Mouse (Mus musculus) midbrain, embryonic 12.5 days (tissue): ENCODE measurements around the gene Col18a1. TPM values are rescaled to one million over a fixed set of nuclear protein-coding genes. Genes with fewer than 3 reads are reported as not detected.

Experiments used
- ATAC-seq: fragments of 200-750 bp; cut with Nextera tagmentation; 2 replicates; pipeline ENCODE4 v1.8.0; 2017; ENCODE audit warnings: low read depth, moderate TSS enrichment, moderate library complexity; ENCODE audit not compliant: low FRiP score
- H3K27ac ChIP-seq: fragments of 300-500 bp; sonication (generic); replicated peaks from 2 replicates; pipeline ENCODE4 v1.5.1; 2016; ENCODE audit warnings: mild to moderate bottlenecking
- H3K27me3 ChIP-seq: fragments of 300-500 bp; sonication (generic); 2 replicates; pipeline ENCODE4 v1.6.1; 2016; ENCODE audit warnings: mild to moderate bottlenecking
- H3K36me3 ChIP-seq: fragments of 300-500 bp; sonication (generic); 2 replicates; pipeline ENCODE4 v1.6.1; 2016
- H3K4me1 ChIP-seq: fragments of 300-500 bp; sonication (generic); 2 replicates; pipeline ENCODE4 v1.6.1; 2016
- H3K4me2 ChIP-seq: fragments of 300-500 bp; sonication (generic); replicated peaks from 2 replicates; pipeline ENCODE4 v1.6.1; 2016; ENCODE audit warnings: mild to moderate bottlenecking, moderate library complexity
- H3K4me3 ChIP-seq: fragments of 300-500 bp; sonication (generic); 2 replicates; pipeline ENCODE4 v1.5.1; 2016; ENCODE audit warnings: mild to moderate bottlenecking
- H3K9ac ChIP-seq: fragments of 300-500 bp; sonication (generic); replicated peaks from 2 replicates; pipeline ENCODE4 v1.6.1; 2016; ENCODE audit warnings: mild to moderate bottlenecking, moderate library complexity
- H3K9me3 ChIP-seq: fragments of 300-500 bp; sonication (generic); 2 replicates; pipeline ENCODE4 v1.6.1; 2016; ENCODE audit warnings: mild to moderate bottlenecking
- WGBS: fragments of 180-500 bp; shearing (Covaris S2); methylation state at CpG from one replicate; pipeline ENCODE4 v1.1.7; 2016; 5-methylcytosine and 5-hydroxymethylcytosine counted together
- polyA plus RNA-seq: library from polyadenylated mRNA; unstranded; fragments of >200 nt; fragmentation: Nextera tagmentation; extraction: Ambion mirVana; gene quantifications from 2 replicates; pipeline ENCODE4 v1.2.1, GENCODE M21; 2016

Col18a1 gene
- polyA plus RNA-seq, 1 experiment from 2014 or later: 90.0 TPM

DNA sequence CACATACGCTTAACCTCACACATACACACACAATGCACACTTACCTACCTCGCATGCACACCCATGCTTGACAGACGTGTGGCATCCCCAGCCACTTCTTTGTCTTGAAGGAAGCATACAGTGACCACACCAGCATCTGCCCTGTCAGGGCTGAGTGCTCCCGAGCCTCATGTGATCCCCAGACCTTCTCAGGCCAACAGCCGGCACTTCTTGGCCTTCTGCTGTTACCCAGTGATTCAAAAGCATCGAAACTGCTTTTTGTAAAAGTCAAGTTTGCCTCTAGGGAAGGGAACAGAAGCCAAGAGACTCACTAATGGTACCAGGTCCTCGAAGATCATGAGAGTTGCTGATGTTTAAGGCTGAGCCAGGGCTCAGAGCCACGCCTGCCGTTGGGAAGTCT is 33.9 kb upstream of the Col18a1 start:
- whole genome bisulfite sequencing: 85% methylated on average over 9 of the region's 9 CpGs

DNA sequence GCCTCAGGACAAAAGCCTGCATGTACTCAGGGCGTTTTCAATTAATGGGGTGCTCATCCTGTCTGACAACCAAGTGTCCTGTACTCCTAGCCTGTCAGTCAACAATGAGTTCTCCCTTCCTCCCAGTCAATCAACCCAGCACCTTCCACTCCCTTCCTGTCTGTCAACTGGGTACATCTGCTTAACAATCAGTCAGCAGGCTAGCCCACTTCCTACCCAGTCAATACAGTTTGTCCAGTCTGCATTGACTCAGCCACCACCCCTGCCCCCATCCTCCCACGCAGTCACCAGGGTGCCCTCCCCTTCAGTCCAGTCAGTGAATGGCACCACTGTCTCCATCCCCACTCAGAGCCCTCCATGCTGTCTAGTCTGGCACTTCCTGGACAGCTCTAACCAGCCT is 32.9 kb upstream of the Col18a1 start:
- H3K4me3 ChIP-seq: no peak overlapping the region
- H3K27ac ChIP-seq: no peak overlapping the region
- H3K4me2 ChIP-seq: no peak overlapping the region
- ATAC-seq: no peak
- 89% methylated on average over 2 of the region's 2 CpGs for WGBS
- no peak overlapping the region for H3K9ac ChIP-seq
- no peaks in the 10 kb centered on the region for H3K9me3 ChIP-seq
- H3K27me3 ChIP-seq: 0 out of 2 replicates have a peak, but pooled peaks cover 4% of the 10 kb centered on the region
- no peaks in the 10 kb centered on the region for H3K36me3 ChIP-seq
- 0 out of 2 replicates have a peak, but pooled peaks cover 2% of the 10 kb centered on the region for H3K4me1 ChIP-seq

More for the DNA sequence above, 33.9 kb upstream of the Col18a1 start:
- no peak overlapping the region for H3K4me2 ChIP-seq
- peaks cover 10% of the 10 kb centered on the region for H3K4me1 ChIP-seq
- no peak overlapping the region for H3K4me3 ChIP-seq
- no peaks in the 10 kb centered on the region for H3K9me3 ChIP-seq
- H3K27me3 ChIP-seq: peaks cover 4% of the 10 kb centered on the region; the same call in 1 of the 2 replicates
- H3K27ac ChIP-seq: no peak overlapping the region
- no peak for ATAC-seq
- no peak overlapping the region for H3K9ac ChIP-seq
- H3K36me3 ChIP-seq: no peaks in the 10 kb centered on the region

DNA sequence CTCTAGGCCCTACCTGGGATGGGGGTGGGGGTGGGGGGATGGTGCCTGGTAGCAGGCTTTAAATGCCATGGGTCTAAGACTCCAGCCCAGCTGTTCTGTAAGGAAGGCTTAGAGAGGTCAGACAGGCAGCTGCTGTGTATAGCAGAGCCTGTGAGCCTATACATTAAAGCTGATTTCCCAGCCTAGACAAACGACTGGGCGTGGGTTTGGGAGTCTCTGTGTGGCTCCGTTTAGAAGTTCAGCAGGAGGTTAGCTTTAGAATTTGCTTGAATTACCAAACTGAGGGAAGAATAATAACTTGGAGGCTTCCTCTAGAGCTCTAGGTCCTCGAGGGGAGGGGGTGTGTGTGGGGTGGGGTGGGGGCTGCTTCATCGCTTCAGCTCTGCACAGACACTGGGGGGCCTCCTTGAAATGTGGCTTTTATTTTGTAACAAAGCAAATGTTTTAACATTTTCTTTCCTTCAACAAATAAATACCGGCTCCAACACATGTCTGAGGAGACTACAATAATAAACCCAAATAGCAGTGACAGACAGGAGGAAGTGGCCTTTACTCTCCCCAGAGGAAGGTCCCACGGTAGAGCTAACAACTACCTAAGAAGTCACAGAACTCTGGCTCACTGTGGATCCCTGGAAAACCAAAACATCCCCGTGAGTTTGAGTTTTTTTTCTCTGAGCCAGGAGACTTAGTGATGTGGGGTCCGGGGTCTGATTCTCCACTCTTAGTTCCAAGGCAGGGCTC is 31.3 kb upstream of the Col18a1 start:
- Histone ChIP-seq H3K9me3 (no peaks in the 10 kb centered on the region), H3K36me3 (no peaks in the 10 kb centered on the region), H3K4me3 (no peak overlapping the region), H3K27me3 (0 out of 2 replicates have a peak, but pooled peaks cover 4% of the 10 kb centered on the region), H3K4me1 (0 out of 2 replicates have a peak, but pooled peaks cover 2% of the 10 kb centered on the region), H3K27ac (peak overlapping the region; percentile 39; the same call in 1 of the 2 replicates), H3K9ac (no peak overlapping the region), H3K4me2 (no peak overlapping the region)
- no peak for ATAC-seq
- 24% methylated on average over 9 of the region's 9 CpGs for WGBS

DNA sequence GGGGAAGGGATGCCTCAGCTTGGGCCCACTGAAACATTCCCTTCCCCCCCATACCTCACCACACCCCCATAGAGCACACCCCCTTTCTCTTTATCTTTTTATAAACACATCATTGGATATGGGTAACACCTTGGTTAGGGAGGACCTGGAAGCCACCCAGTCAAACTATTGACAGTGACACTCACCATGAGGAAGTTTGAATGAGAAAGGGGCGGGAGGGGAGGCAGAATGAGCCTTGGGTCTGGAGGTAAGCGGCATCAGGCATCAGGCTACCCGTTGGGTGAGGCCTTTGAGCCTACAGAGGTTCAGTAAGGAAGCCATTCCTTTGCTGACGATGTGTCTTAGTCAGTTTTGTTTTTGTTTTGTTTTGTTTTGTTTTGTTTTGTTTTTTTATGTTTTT is 30.3 kb upstream of the Col18a1 start:
- no peak overlapping the region for H3K4me2 ChIP-seq
- WGBS: 80% methylated on average over 4 of the region's 4 CpGs
- H3K4me1 ChIP-seq: peaks cover 5% of the 10 kb centered on the region
- H3K36me3 ChIP-seq: no peaks in the 10 kb centered on the region
- peaks cover 8% of the 10 kb centered on the region; the same call in 1 of the 2 replicates for H3K27me3 ChIP-seq
- no peak overlapping the region for H3K4me3 ChIP-seq
- ATAC-seq: no peak
- H3K9ac ChIP-seq: no peak overlapping the region
- no peak overlapping the region for H3K27ac ChIP-seq
- no peaks in the 10 kb centered on the region for H3K9me3 ChIP-seq

DNA sequence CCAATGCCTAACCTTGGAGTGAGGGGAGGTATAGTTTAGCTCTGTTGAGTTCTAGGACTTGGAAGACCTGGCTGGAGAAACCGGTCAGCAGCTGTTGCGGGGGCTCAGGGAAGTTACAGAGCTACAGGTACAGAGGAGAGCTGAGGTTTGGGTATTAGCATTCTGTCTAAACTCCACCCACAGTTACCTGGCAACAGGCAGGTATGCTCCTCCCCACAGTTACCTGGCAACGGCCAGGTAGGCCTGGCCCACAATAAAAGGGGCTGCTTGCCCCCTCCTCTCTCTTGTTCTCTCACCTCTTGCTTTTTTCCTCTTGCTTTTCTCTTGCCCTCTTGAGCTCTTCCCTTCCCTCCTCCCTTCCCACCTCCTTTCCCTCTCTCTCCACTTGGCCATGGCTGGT is 29.8 kb upstream of the Col18a1 start:
- 93% methylated on average over 3 of the region's 3 CpGs for WGBS
- H3K4me3 ChIP-seq: no peak overlapping the region

DNA sequence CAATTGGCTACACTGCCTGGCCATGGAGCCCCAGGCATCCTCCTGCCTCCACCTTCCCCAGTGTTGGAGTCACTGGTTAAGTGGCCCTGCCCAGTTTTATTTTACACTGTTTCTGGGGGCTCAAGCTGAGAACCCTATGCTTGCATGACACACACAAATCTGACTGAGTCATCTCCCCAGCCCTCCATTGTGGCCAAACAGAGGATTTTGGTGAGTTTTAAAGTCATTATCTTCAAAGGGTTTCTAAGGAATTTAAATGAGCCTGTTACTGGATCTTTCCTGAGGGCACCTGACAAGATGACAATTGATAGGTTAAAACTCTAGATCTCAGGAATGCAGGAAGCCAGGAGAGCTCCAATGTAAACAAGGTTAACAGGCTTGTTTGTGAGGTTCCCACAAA is 27.1 kb upstream of the Col18a1 start:
- Histone ChIP-seq H3K9ac (no peak overlapping the region), H3K4me2 (no peak overlapping the region), H3K4me1 (peaks cover 21% of the 10 kb centered on the region), H3K27me3 (peaks cover 5% of the 10 kb centered on the region; the same call in 1 of the 2 replicates), H3K9me3 (no peaks in the 10 kb centered on the region), H3K36me3 (no peaks in the 10 kb centered on the region), H3K4me3 (no peak overlapping the region), H3K27ac (no peak overlapping the region)
- ATAC-seq: no peak

More for the DNA sequence above, 29.8 kb upstream of the Col18a1 start:
- no peak for ATAC-seq
- H3K4me1 ChIP-seq: peaks cover 11% of the 10 kb centered on the region
- no peak overlapping the region for H3K4me2 ChIP-seq
- H3K27me3 ChIP-seq: peaks cover 9% of the 10 kb centered on the region; the same call in 1 of the 2 replicates
- H3K9me3 ChIP-seq: no peaks in the 10 kb centered on the region
- no peaks in the 10 kb centered on the region for H3K36me3 ChIP-seq
- H3K9ac ChIP-seq: no peak overlapping the region
- H3K27ac ChIP-seq: no peak overlapping the region

DNA sequence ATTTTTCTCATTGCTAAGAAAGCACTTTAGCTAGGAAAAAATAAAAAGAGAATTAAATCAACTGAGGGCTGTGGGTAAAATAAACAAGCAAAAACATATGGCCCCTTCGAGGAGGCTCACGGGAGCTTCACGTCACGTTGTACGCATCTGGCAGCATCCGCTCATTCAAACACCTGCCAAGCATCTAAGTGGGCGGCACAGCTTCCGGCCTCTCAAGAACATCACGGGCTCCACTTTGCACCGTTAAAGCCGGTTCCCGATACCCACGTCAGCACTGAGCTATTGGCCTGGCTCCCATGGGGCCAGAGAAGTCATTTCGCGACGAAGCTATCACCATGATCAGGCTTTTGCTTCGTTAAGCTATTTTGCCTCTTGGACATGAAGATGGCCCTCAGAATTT is 26.4 kb upstream of the Col18a1 start:
- Histone ChIP-seq H3K27ac (no peak overlapping the region), H3K9me3 (no peaks in the 10 kb centered on the region), H3K4me3 (no peak overlapping the region), H3K4me1 (peaks cover 25% of the 10 kb centered on the region), H3K4me2 (no peak overlapping the region), H3K36me3 (no peaks in the 10 kb centered on the region), H3K27me3 (peaks cover 10% of the 10 kb centered on the region; the same call in 1 of the 2 replicates), H3K9ac (no peak overlapping the region)
- ATAC-seq: no peak
- WGBS: 87% methylated on average over 17 of the region's 17 CpGs

DNA sequence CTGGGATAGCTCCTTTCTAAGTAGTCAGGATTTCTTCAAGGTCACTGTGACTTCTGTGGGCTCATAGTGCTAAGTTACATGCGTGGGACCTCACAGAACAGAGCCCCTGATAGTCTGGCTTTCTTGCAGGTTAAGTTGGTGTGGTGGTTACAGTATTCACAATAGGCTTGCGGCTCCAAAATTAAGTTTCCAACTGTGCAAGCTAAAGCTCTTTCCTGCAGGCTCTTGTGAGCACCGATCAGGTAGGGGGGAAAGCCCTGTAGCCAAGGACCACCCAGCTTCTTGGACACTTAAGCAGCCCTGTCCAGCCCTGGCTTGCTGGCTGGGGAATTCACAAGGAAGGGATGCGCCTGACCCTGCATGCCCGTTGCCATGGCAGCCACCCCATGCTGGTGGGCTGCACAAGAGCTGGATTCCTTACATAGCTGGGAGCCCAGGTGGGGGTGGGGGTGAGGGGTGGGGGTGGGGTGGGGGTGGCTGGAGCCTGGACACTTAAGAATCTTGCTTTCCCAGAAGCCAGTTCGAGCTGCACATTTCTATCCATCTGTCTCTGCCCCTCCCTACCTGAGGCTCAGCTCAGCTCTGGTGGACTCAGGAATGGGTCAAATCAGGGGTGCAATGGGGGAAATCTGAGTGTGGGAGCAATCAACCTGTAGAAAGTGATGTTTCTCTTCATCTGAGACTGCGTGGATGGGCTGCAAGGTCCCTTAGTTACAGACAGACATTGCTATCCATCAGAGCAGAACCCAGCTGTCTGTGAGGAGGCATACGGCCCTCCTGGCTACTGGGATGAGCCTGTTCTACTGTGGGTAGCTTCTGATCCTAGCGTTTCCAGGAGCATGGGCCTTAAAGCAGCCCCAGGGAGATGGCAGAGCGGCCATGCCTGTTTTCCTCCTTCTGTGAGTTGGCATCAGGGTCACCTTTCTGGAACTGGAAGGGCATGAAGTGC is 24.9 kb upstream of the Col18a1 start:
- H3K9ac ChIP-seq: no peak overlapping the region

DNA sequence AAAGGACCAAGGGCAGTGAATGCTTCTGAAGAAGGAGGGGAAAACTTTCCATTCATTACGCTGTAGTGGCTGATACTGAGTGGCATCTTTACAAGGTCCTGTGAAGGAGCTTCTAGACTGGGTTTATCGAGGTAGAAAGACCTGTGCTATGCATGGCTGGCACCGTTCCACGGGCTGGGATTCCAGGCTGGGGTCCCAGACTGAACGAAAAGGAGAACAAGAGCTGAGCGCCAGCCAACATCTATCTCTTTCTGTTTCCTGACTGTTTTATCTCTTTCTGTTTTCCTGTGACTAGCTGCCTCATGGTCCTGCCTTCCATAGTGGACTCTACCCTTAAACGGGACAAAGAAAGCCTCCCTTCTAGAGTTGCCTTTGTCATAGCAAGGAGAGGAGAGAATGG is 21.1 kb upstream of the Col18a1 start:
- Histone ChIP-seq H3K9me3 (no peaks in the 10 kb centered on the region), H3K4me1 (peaks cover 25% of the 10 kb centered on the region), H3K27ac (no peak overlapping the region), H3K36me3 (no peaks in the 10 kb centered on the region), H3K4me2 (no peak overlapping the region), H3K4me3 (no peak overlapping the region), H3K9ac (no peak overlapping the region), H3K27me3 (peaks cover 10% of the 10 kb centered on the region; the same call in 1 of the 2 replicates)
- no peak for ATAC-seq
- 90% methylated on average over 7 of the region's 7 CpGs for WGBS

More for the DNA sequence above, 24.9 kb upstream of the Col18a1 start:
- WGBS: 14% methylated on average over 10 of the region's 10 CpGs
- no peaks in the 10 kb centered on the region for H3K9me3 ChIP-seq
- no peak overlapping the region for H3K4me3 ChIP-seq
- ATAC-seq: peak; percentile 83
- peaks cover 10% of the 10 kb centered on the region; the same call in 1 of the 2 replicates for H3K27me3 ChIP-seq
- H3K4me1 ChIP-seq: peaks cover 25% of the 10 kb centered on the region
- H3K36me3 ChIP-seq: no peaks in the 10 kb centered on the region
- peak overlapping the region; percentile 65 for H3K27ac ChIP-seq
- H3K4me2 ChIP-seq: peak overlapping the region; percentile 21; the same call in 1 of the 2 replicates

DNA sequence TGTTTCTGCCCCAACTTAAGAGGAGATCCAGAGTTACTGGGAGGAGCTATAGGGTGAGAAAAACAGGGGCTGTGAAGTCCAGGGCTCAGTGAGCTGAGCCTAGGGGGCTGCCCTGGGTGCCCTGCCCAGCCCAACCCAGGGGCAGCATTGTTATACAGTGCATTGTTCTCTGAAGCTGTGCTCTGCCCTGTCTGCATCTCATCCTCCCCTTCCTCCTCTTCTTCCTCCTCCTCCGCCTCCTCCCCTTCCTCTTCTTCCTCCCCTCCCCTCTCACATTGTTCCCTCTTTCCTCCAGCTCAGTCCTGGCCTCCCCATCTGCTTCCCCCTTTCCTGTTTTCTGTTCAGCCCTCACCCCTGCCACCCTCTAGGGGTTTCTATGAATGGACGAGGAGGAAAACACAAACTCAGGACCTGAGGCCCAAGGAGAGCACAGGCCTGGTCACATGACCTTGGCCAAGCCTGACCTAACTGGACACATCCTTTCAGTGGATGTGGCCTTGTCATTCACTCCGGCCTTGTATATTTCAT is 16.5 kb upstream of the Col18a1 start:
- Histone ChIP-seq H3K4me2 (no peak overlapping the region), H3K36me3 (no peaks in the 10 kb centered on the region), H3K9me3 (no peaks in the 10 kb centered on the region), H3K9ac (no peak overlapping the region), H3K4me3 (no peak overlapping the region), H3K4me1 (no peaks in the 10 kb centered on the region), H3K27me3 (no peaks in the 10 kb centered on the region), H3K27ac (no peak overlapping the region)
- 62% methylated on average over 3 of the region's 3 CpGs for WGBS
- no peak for ATAC-seq

DNA sequence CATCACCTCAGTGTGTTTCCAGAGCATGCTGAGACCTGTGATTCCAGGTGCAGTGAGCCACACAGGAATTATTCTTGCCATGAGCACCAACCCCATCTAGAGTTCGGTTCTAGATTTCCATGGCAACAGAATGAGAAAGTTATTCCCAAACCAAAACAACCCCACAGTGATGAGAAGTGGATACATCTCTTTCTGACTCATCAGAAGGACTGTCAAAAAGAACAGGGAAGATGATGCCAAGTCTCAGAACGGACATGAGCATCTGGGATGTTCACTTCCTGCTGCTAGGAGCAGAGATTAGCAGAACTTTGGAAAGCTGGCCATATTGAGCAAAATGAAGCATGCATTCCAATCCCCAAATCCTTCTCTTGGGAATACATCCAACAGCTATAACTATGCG is 13.8 kb upstream of the Col18a1 start:
- Histone ChIP-seq H3K27ac (no peak overlapping the region), H3K4me1 (no peaks in the 10 kb centered on the region), H3K36me3 (no peaks in the 10 kb centered on the region), H3K4me2 (no peak overlapping the region), H3K4me3 (no peak overlapping the region), H3K27me3 (no peaks in the 10 kb centered on the region), H3K9me3 (no peaks in the 10 kb centered on the region), H3K9ac (no peak overlapping the region)
- 85% methylated on average over 3 of the region's 3 CpGs for WGBS
- no peak for ATAC-seq

DNA sequence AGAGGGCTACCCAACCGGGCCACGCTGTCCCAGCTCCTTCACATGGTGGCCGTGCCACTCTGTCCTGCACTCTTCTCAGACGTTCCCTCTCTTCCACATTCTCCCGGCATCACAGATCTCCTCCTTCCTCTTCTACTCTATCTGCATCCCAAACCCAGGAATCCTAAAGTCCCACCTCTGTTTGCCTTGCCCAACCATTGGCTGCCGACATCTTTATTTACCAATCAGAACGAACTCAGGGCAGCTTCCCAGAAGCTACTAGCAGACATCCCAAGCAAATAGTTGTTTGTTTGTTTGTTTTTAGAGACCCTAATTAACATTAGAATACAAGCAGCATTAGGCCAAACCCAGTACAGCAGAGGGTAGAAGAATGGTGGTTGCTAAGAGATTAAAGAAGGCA is 12.3 kb upstream of the Col18a1 start:
- H3K4me2 ChIP-seq: no peak overlapping the region
- no peaks in the 10 kb centered on the region for H3K4me1 ChIP-seq
- no peaks in the 10 kb centered on the region for H3K36me3 ChIP-seq
- H3K9ac ChIP-seq: no peak overlapping the region
- no peak overlapping the region for H3K4me3 ChIP-seq
- H3K9me3 ChIP-seq: no peaks in the 10 kb centered on the region
- no peaks in the 10 kb centered on the region for H3K27me3 ChIP-seq
- WGBS: 74% methylated on average over 7 of the region's 7 CpGs
- ATAC-seq: no peak
- H3K27ac ChIP-seq: no peak overlapping the region
